Mouse (Mus musculus) spleen, postnatal 14 days (tissue): Measurements from ENCODE around the gene Fgf15.

ENCODE experiments used
- DNase-seq, 2 experiments: peaks; one replicate each; pipeline ENCODE4 v3.0.0; 2021 to 2022; ENCODE audit warnings: low spot score in 2 of 2

Fgf15 gene

GRCm38 (mm10) chr7:144896294-144897218 lies at the start of gene Fgf15:
Gene Fgf15 (plus strand): TSS chr7:144896531.
- no peak for DNase-seq

- DNase-seq: no peak
Measured at GRCm38 (mm10) chr7:144847067-144847466, 49.3 kb upstream of the Fgf15 start, which contains the start of gene Fgf4. Gene Fgf4 (plus strand): TSS chr7:144847367.

- DNase-seq: no peak
Measured at GRCm38 (mm10) chr7:144851321-144851720, 45.0 kb upstream of the Fgf15 start.

- no peak for DNase-seq
Measured at GRCm38 (mm10) chr7:144854966-144855365, 41.4 kb upstream of the Fgf15 start.

GRCm38 (mm10) chr7:144857158-144857557 lies 39.2 kb upstream of the Fgf15 start:
- DNase-seq: no peak

- no peak for DNase-seq
Measured at GRCm38 (mm10) chr7:144857826-144858342, 38.4 kb upstream of the Fgf15 start.

GRCm38 (mm10) chr7:144858702-144859101 lies 37.6 kb upstream of the Fgf15 start:
- DNase-seq: no peak

GRCm38 (mm10) chr7:144861056-144861768 lies 35.1 kb upstream of the Fgf15 start:
- DNase-seq: no peak

GRCm38 (mm10) chr7:144861769-144862070 lies 34.6 kb upstream of the Fgf15 start:
- DNase-seq: no peak

- no peak for DNase-seq
Measured at GRCm38 (mm10) chr7:144862126-144862525, 34.2 kb upstream of the Fgf15 start.

GRCm38 (mm10) chr7:144862712-144863111 lies 33.6 kb upstream of the Fgf15 start:
- no peak for DNase-seq

- DNase-seq: no peak
Measured at GRCm38 (mm10) chr7:144863196-144863595, 33.1 kb upstream of the Fgf15 start.

GRCm38 (mm10) chr7:144864160-144864670 lies 32.1 kb upstream of the Fgf15 start:
- no peak for DNase-seq

- no peak for DNase-seq
Measured at GRCm38 (mm10) chr7:144867161-144867560, 29.2 kb upstream of the Fgf15 start.

GRCm38 (mm10) chr7:144867602-144868001 lies 28.7 kb upstream of the Fgf15 start:
- no peak for DNase-seq

GRCm38 (mm10) chr7:144872420-144872819 lies 23.9 kb upstream of the Fgf15 start:
- no peak for DNase-seq

GRCm38 (mm10) chr7:144873160-144873559 lies 23.2 kb upstream of the Fgf15 start:
- DNase-seq: no peak

GRCm38 (mm10) chr7:144874226-144874625 lies 22.1 kb upstream of the Fgf15 start:
- DNase-seq: no peak

- no peak for DNase-seq
Measured at GRCm38 (mm10) chr7:144878401-144878800, 17.9 kb upstream of the Fgf15 start.

GRCm38 (mm10) chr7:144883106-144883505 lies 13.2 kb upstream of the Fgf15 start:
- no peak for DNase-seq

GRCm38 (mm10) chr7:144887672-144888071 lies 8.7 kb upstream of the Fgf15 start:
- no peak for DNase-seq

GRCm38 (mm10) chr7:144888564-144889299 lies 7.6 kb upstream of the Fgf15 start:
- no peak for DNase-seq
